Mouse (Mus musculus): ENCODE data around the gene Zbtb16. TPM values are rescaled to one million over a fixed set of nuclear protein-coding genes. Genes with fewer than 3 reads are reported as not detected.

The Zbtb16 gene
- total RNA-seq (2021): 10 to 100 TPM; 77.6 to 92.0 TPM
- long read RNA-seq, experiment 1, partial matches to known transcripts: 3 of 4 reads
- long read RNA-seq, experiment 1, other reads (novel, unspliced or antisense): 0 of 4 reads
- long read RNA-seq, experiment 2, partial matches to known transcripts: 2 of 7 reads
- long read RNA-seq, experiment 2, other reads (novel, unspliced or antisense): 3 of 7 reads

GRCm38 (mm10) chr9:48835631-48836565 lies at the start of gene Zbtb16:
Zbtb16 (minus strand) TSS chr9:48836222.
- DNase-seq (ENCODE audit: low spot score in 2 of 2): peak; percentile 80 to 81

- DNase-seq (ENCODE audit: low spot score in 2 of 2): no peak
Observed at GRCm38 (mm10) chr9:48872896-48873295, 36.9 kb upstream of the Zbtb16 start.

- DNase-seq (ENCODE audit: low spot score in 2 of 2): no peak
Observed at GRCm38 (mm10) chr9:48866523-48867121, 30.6 kb upstream of the Zbtb16 start.

GRCm38 (mm10) chr9:48865235-48865634 lies 29.2 kb upstream of the Zbtb16 start:
- DNase-seq (ENCODE audit: low spot score in 2 of 2): no peak

- no peak for DNase-seq (ENCODE audit: low spot score in 2 of 2)
Observed at GRCm38 (mm10) chr9:48861481-48861880, 25.5 kb upstream of the Zbtb16 start.

GRCm38 (mm10) chr9:48860526-48860845 lies 24.5 kb upstream of the Zbtb16 start:
- peak; percentile 68 for DNase-seq (ENCODE audit: low spot score in 2 of 2)

GRCm38 (mm10) chr9:48859828-48860525 lies 24.0 kb upstream of the Zbtb16 start:
- DNase-seq (ENCODE audit: low spot score in 2 of 2): no peak

- DNase-seq (ENCODE audit: low spot score in 2 of 2): no peak
Observed at GRCm38 (mm10) chr9:48857944-48858343, 21.9 kb upstream of the Zbtb16 start.

- no peak for DNase-seq (ENCODE audit: low spot score in 2 of 2)
Observed at GRCm38 (mm10) chr9:48856240-48856639, 20.2 kb upstream of the Zbtb16 start.

GRCm38 (mm10) chr9:48849531-48849930 lies 13.5 kb upstream of the Zbtb16 start:
- no peak for DNase-seq (ENCODE audit: low spot score in 2 of 2)

GRCm38 (mm10) chr9:48839568-48839967 lies 3.5 kb upstream of the Zbtb16 start:
- no peak for DNase-seq (ENCODE audit: low spot score in 2 of 2)

- no peak for DNase-seq (ENCODE audit: low spot score in 2 of 2)
Observed at GRCm38 (mm10) chr9:48838346-48838745, 2.3 kb upstream of the Zbtb16 start.

- no peak for DNase-seq (ENCODE audit: low spot score in 2 of 2)
Observed at GRCm38 (mm10) chr9:48837181-48837580, 1.2 kb upstream of the Zbtb16 start.

- DNase-seq (ENCODE audit: low spot score in 2 of 2): no peak
Observed at GRCm38 (mm10) chr9:48836566-48836930, 526 bp upstream of the Zbtb16 start.

GRCm38 (mm10) chr9:48834541-48835411 lies 1.2 kb downstream of the Zbtb16 start:
- DNase-seq (ENCODE audit: low spot score in 2 of 2): peak; percentile 43 to 58

- no peak for DNase-seq (ENCODE audit: low spot score in 2 of 2)
Observed at GRCm38 (mm10) chr9:48834006-48834405, 2.0 kb downstream of the Zbtb16 start.

GRCm38 (mm10) chr9:48833493-48833892 lies 2.5 kb downstream of the Zbtb16 start:
- DNase-seq (ENCODE audit: low spot score in 2 of 2): no peak

- DNase-seq (ENCODE audit: low spot score in 2 of 2): no peak
Observed at GRCm38 (mm10) chr9:48832473-48833100, 3.4 kb downstream of the Zbtb16 start.

- DNase-seq (ENCODE audit: low spot score in 2 of 2): no peak
Observed at GRCm38 (mm10) chr9:48831560-48832460, 4.2 kb downstream of the Zbtb16 start.

All from adrenal gland, adult 18-20 months (tissue).